Mouse (Mus musculus) heart, adult 2 months (tissue): ENCODE results near the gene Ctsw.

Source experiments
- CTCF ChIP-seq: fragments of 200-600 bp; IDR thresholded peaks from 2 replicates; pipeline ENCODE4 v1.8.1; 2022; ENCODE audit warnings: antibody characterized with exemption, mild to moderate bottlenecking, moderate library complexity
- POLR2A ChIP-seq: fragments of 200-500 bp; IDR thresholded peaks from 2 replicates; pipeline ENCODE4 v1.6.1; 2011; ENCODE audit warnings: mild to moderate bottlenecking, low read depth, low read length, control low read depth; ENCODE audit not compliant: insufficient read depth

DNA sequence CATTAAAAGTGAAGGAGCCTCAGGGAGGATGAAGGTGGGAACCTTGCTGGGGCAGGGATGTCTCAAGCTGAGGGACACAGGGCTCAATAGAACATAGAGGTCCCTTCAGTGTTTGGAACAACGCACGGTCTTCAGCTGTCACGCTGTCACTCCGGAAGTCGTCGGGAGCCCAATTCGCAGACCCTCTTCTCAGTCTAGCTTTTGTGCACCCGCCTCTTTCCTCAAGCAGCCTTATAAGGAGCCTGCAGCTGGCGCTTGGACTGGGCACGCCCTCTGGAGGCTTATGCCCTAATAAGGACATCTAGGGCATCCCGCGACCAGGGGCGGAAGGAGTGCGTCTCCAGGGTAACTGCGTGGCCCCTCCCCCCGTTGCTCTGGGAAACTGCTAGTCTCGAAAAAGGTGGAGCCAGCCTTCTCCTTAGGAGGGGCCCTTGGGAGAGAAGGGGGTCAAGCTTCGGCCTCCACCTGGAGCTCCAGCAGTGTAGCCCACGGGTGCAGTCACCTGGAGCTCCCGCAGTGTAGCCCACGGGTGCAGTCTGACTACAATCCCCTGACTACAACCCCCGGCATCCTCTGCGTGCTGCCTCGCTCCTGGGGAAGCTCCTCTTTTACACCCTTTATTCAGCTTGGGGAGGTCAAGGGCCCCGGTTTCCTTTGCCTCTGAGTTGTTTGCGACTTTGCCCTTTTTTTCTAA lies 20.7 kb upstream of the Ctsw start:
- peak; percentile 95 for TF ChIP-seq POLR2A
- no peak for TF ChIP-seq CTCF
